Mouse (Mus musculus) limb, embryonic 14.5 days (tissue): ENCODE data around the gene Ybx2. TPM values are rescaled to one million over a fixed set of nuclear protein-coding genes. Genes with fewer than 3 reads are reported as not detected.
A peak's percentile ranks its signal among the peaks of the same experiment; 100 is the strongest.

Experiments
- ATAC-seq: fragments of 200-750 bp; cut with Nextera tagmentation; 2 replicates; pipeline ENCODE4 v1.8.0; 2017; ENCODE audit warnings: low read depth, moderate number of reproducible peaks, moderate TSS enrichment; ENCODE audit not compliant: low FRiP score
- DNase-seq: peaks from one replicate; pipeline ENCODE4 v3.0.0-alpha.2; 2015; ENCODE audit warnings: low spot score
- H3K27ac ChIP-seq: fragments of 300-500 bp; sonication (generic); replicated peaks from 2 replicates; pipeline ENCODE4 v1.5.1; 2014; ENCODE audit warnings: low read depth, mild to moderate bottlenecking, low read length, moderate library complexity, mixed read lengths
- H3K27me3 ChIP-seq: fragments of 300-500 bp; sonication (generic); 2 replicates; pipeline ENCODE4 v1.6.1; 2014; ENCODE audit warnings: low read length, mixed read lengths; ENCODE audit not compliant: control insufficient read depth, insufficient read depth
- H3K36me3 ChIP-seq: fragments of 300-500 bp; sonication (generic); 2 replicates; pipeline ENCODE4 v1.6.1; 2014; ENCODE audit warnings: mild to moderate bottlenecking, low read length, moderate library complexity, mixed read lengths; ENCODE audit not compliant: control insufficient read depth, insufficient read depth
- H3K4me1 ChIP-seq: fragments of 300-500 bp; sonication (generic); 2 replicates; pipeline ENCODE4 v1.6.1; 2014; ENCODE audit warnings: antibody characterized with exemption, low read length, mixed read lengths; ENCODE audit not compliant: control insufficient read depth, insufficient read depth
- H3K4me2 ChIP-seq: fragments of 300-500 bp; sonication (generic); replicated peaks from 2 replicates; pipeline ENCODE4 v1.6.1; 2014; ENCODE audit warnings: low read depth, mild to moderate bottlenecking, low read length, moderate library complexity; ENCODE audit not compliant: severe bottlenecking
- H3K4me3 ChIP-seq: fragments of 300-500 bp; sonication (generic); replicated peaks from 2 replicates; pipeline ENCODE4 v1.5.1; 2014; ENCODE audit warnings: low read length
- H3K9ac ChIP-seq: fragments of 300-500 bp; sonication (generic); 2 replicates; pipeline ENCODE4 v1.6.1; 2014; ENCODE audit warnings: mild to moderate bottlenecking, low read depth, low read length, moderate library complexity; ENCODE audit not compliant: severe bottlenecking
- H3K9me3 ChIP-seq: fragments of 300-500 bp; sonication (generic); 2 replicates; pipeline ENCODE4 v1.6.1; 2016; ENCODE audit warnings: low read length; ENCODE audit not compliant: control insufficient read depth
- POLR2A ChIP-seq: fragments of 200-500 bp; IDR thresholded peaks from 2 replicates; pipeline ENCODE4 v1.8.0; 2012; ENCODE audit warnings: inconsistent platforms, mild to moderate bottlenecking, moderate library complexity, borderline replicate concordance; ENCODE audit not compliant: insufficient read depth, insufficient read length; ENCODE audit errors: extremely low read depth
- WGBS: fragments of 180-500 bp; shearing (Covaris S2); extraction: QIAGEN DNeasy Blood & Tissue Kit; methylation state at CpG from one replicate; pipeline ENCODE4 v1.1.7; 2014; 5-methylcytosine and 5-hydroxymethylcytosine counted together
- microRNA-seq: library from miRNA; unstranded; fragments of <30 nt; microRNA quantifications from one replicate; pipeline ENCODE4, GENCODE M21; 2016
- polyA plus RNA-seq, 2 experiments: library from polyadenylated mRNA; depleted of rRNA in 1 of 2; stranded (reverse) in 1 of 2; unstranded in 1 of 2; fragments of >200 nt; fragmentation: Nextera tagmentation in 1 of 2; extraction: Ambion mirVana in 1 of 2; gene quantifications; 2 replicates each; pipeline versions ENCODE4 v1.2.1 to v1.2.3; 2012 to 2014

Ybx2 gene
- polyA plus RNA-seq, 2 experiments = 7.2 to 70.1 TPM

DNA sequence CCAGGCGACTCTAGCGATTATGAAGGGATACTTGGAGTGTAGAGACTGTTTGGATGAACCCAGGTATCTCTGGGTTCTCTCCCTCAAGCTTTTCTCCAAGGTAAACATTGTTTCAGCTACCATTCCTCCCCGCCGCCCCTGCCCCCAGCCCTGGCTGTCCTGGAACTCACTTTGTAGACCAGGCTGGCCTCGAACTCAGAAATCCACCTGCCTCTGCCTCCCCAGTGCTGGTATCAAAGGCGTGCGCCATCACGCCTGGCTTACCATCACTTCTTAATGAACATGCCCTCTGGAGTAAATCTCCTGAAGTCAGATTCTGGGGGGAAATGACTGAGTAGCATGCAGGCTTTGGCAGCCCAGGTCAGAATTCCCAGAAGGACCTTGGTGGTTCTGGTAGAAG, 46.6 kb downstream of the Ybx2 start, which contains the start of gene Elp5:
Gene Elp5 (minus strand): TSS at position 293 of the 400 bp plus-strand sequence.
- Histone ChIP-seq H3K4me3 (peak within 1 kb of the TSS; percentile 99), H3K9ac (peak within 1 kb of the TSS; percentile 96), H3K4me1 (peaks cover 19% of the 10 kb centered on the region), H3K9me3 (no peaks in the 10 kb centered on the region), H3K4me2 (peak within 1 kb of the TSS; percentile 88), H3K27me3 (no peaks in the 10 kb centered on the region), H3K36me3 (peaks cover 40% of the 10 kb centered on the region), H3K27ac (peak within 1 kb of the TSS; percentile 97)
- DNase-seq (no peak), ATAC-seq (no peak)
- 66% methylated on average over 8 of the region's 8 CpGs for WGBS
- no peak for TF ChIP-seq POLR2A

DNA sequence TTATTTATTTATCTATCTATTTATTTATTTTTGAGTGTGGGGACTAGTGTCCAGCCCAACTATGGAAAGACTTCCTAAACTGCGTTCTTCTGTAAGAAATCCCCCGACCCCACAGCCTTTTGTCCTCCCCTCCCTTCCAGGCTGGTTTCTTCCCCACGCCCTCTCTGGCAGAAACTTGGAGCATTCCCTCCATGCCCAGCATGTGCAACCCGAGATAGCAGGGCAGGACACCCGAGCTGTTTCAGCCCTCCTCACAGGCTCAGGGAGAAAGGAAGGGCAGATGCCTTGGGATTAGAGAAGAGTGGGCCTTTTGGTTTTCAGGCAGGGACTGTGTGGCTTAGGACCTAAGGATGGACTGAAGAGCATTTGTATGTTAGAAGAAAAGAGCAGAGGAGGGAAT, 47.3 kb downstream of the Ybx2 start:
- no peak for DNase-seq
- Histone ChIP-seq H3K36me3 (peaks cover 41% of the 10 kb centered on the region), H3K27me3 (no peaks in the 10 kb centered on the region), H3K4me1 (peaks cover 19% of the 10 kb centered on the region), H3K9me3 (no peaks in the 10 kb centered on the region), H3K27ac (no peak overlapping the region), H3K4me2 (peak overlapping the region; percentile 88), H3K4me3 (peak overlapping the region; percentile 99), H3K9ac (peak overlapping the region; percentile 96)
- WGBS = 32% methylated on average over 5 of the region's 5 CpGs
- no peak for TF ChIP-seq POLR2A
- no peak for ATAC-seq

DNA sequence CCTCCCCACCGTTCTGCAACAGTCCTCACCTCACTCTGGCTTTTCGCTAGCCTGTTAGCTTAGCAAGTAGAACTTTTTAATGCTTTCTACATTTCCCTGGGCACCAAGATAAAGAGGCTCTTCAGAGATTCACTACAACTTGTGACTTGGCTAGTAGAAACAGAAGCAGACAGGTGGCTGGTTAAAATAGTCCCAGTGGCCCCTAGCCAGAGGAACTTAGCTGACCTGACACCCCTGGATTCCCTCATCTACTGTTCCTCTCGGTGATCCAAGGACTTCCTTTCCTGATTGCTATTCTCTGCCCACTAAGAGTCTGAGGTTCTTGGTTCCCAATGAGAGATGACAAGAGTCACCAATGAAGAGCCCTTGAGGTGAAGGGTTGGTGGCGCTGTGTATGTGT, 47.8 kb downstream of the Ybx2 start:
- Histone ChIP-seq H3K4me2 (peak overlapping the region; percentile 88; the same call in 1 of the 2 replicates), H3K27ac (no peak overlapping the region), H3K27me3 (no peaks in the 10 kb centered on the region), H3K4me1 (peaks cover 19% of the 10 kb centered on the region), H3K9ac (peak overlapping the region; percentile 96; the same call in 1 of the 2 replicates), H3K36me3 (peaks cover 42% of the 10 kb centered on the region), H3K9me3 (no peaks in the 10 kb centered on the region), H3K4me3 (no peak overlapping the region)
- DNase-seq (no peak), ATAC-seq (no peak)
- TF ChIP-seq POLR2A = no peak
- WGBS = 84% methylated on average over 4 of the region's 4 CpGs

DNA sequence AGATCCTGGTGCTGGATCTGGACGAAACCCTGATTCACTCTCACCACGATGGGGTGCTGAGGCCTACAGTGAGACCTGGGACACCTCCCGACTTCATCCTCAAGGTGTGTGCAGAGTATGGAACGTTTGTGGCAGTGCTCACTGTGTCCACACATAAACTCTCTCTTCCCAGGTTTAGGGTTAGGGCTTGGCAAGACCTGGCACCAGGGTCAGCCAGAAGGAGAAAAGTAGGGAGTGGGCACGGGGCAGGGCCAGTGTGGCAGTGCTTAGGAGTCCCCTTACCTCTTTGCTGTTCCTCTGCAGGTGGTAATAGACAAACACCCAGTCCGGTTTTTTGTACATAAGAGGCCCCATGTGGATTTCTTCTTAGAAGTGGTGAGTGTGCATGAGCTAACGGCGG, 48.8 kb downstream of the Ybx2 start:
- H3K27ac ChIP-seq = no peak overlapping the region
- DNase-seq = no peak
- peaks cover 53% of the 10 kb centered on the region for H3K36me3 ChIP-seq
- H3K4me1 ChIP-seq = peaks cover 17% of the 10 kb centered on the region
- WGBS = 87% methylated on average over 8 of the region's 8 CpGs
- H3K9me3 ChIP-seq = no peaks in the 10 kb centered on the region
- TF ChIP-seq POLR2A = no peak
- no peak for ATAC-seq
- H3K27me3 ChIP-seq = no peaks in the 10 kb centered on the region
- H3K9ac ChIP-seq = no peak overlapping the region
- H3K4me2 ChIP-seq = no peak overlapping the region
- H3K4me3 ChIP-seq = no peak overlapping the region

DNA sequence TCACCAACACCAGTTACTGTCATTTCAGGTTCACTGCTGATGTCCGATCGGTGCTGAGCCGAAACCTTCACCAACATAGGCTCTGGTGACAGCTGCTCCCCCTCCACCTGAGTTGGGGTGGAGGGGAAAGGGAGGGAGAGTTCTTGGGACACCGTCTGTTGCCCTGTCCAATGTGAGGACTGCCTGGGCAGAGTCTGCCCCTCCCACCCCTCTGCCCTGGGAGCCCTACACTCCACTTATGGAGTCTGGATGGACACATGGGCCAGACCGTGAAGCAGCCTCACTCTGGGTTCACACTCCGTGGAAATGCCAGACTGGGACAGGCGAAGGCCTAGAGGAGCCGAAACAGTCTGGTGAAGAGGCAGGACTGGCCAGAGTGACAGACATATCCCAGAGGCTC, 54.4 kb downstream of the Ybx2 start:
- Histone ChIP-seq H3K4me1 (peaks cover 9% of the 10 kb centered on the region; the same call in 1 of the 2 replicates), H3K4me3 (no peak overlapping the region), H3K36me3 (peaks cover 68% of the 10 kb centered on the region), H3K27ac (peak overlapping the region; percentile 83; the same call in 1 of the 2 replicates), H3K9ac (no peak overlapping the region), H3K27me3 (no peaks in the 10 kb centered on the region), H3K9me3 (no peaks in the 10 kb centered on the region), H3K4me2 (no peak overlapping the region)
- ATAC-seq (no peak), DNase-seq (no peak)
- TF ChIP-seq POLR2A = no peak
- 92% methylated on average over 8 of the region's 8 CpGs for WGBS

Small RNA genes within 50 kb of the gene (microRNA-seq; reads per million reads assigned to microRNA genes)
- not detected for gene Gm44349

Other genes with a start within 250 kb of the Ybx2 start
Only the 30 nearest of the 35 such genes appear.
- 0.14 and 0.23 TPM in 2 replicates for gene Slc35g3, start 173.8 kb upstream of the Ybx2 start, polyA plus RNA-seq (2012; rRNA removed)
- 0.21 TPM in 1 of 2 replicates, not detected in the other for gene Slc35g3, start 173.8 kb upstream of the Ybx2 start, polyA plus RNA-seq (2014; fragmentation: Nextera tagmentation; extraction: Ambion mirVana)
- gene Zbtb4, start 169.9 kb upstream of the Ybx2 start, polyA plus RNA-seq (2012; rRNA removed) = 12.8 and 14.3 TPM in 2 replicates
- 4.1 and 5.0 TPM in 2 replicates for gene Zbtb4, start 169.9 kb upstream of the Ybx2 start, polyA plus RNA-seq (2014; fragmentation: Nextera tagmentation; extraction: Ambion mirVana)
- 69.4 and 81.0 TPM in 2 replicates for gene Chrnb1, start 139.9 kb upstream of the Ybx2 start, polyA plus RNA-seq (2012; rRNA removed)
- 14.1 and 19.0 TPM in 2 replicates for gene Chrnb1, start 139.9 kb upstream of the Ybx2 start, polyA plus RNA-seq (2014; fragmentation: Nextera tagmentation; extraction: Ambion mirVana)
- gene Fgf11, start 133.9 kb upstream of the Ybx2 start, polyA plus RNA-seq (2012; rRNA removed) = 17.2 and 17.5 TPM in 2 replicates
- gene Fgf11, start 133.9 kb upstream of the Ybx2 start, polyA plus RNA-seq (2014; fragmentation: Nextera tagmentation; extraction: Ambion mirVana) = 2.2 and 3.4 TPM in 2 replicates
- 1.8 TPM in 2 replicates for gene Tmem102, start 130.2 kb upstream of the Ybx2 start, polyA plus RNA-seq (2012; rRNA removed)
- gene Tmem102, start 130.2 kb upstream of the Ybx2 start, polyA plus RNA-seq (2014; fragmentation: Nextera tagmentation; extraction: Ambion mirVana) = 5.4 and 5.9 TPM in 2 replicates
- gene Gm39566, start 120.5 kb upstream of the Ybx2 start, polyA plus RNA-seq (2012; rRNA removed) = not detected in 2 replicates
- gene Gm39566, start 120.5 kb upstream of the Ybx2 start, polyA plus RNA-seq (2014; fragmentation: Nextera tagmentation; extraction: Ambion mirVana) = not detected in 2 replicates
- not detected in 2 replicates for gene Spem2, start 117.3 kb upstream of the Ybx2 start, polyA plus RNA-seq (2012; rRNA removed)
- gene Spem2, start 117.3 kb upstream of the Ybx2 start, polyA plus RNA-seq (2014; fragmentation: Nextera tagmentation; extraction: Ambion mirVana) = not detected in 2 replicates
- gene Spem1, start 113.6 kb upstream of the Ybx2 start, polyA plus RNA-seq (2012; rRNA removed) = 0.65 and 0.79 TPM in 2 replicates
- 0.18 TPM in 1 of 2 replicates, not detected in the other for gene Spem1, start 113.6 kb upstream of the Ybx2 start, polyA plus RNA-seq (2014; fragmentation: Nextera tagmentation; extraction: Ambion mirVana)
- gene Nlgn2, start 98.0 kb upstream of the Ybx2 start, polyA plus RNA-seq (2012; rRNA removed) = 96.0 and 123 TPM in 2 replicates
- 11.1 and 13.4 TPM in 2 replicates for gene Nlgn2, start 98.0 kb upstream of the Ybx2 start, polyA plus RNA-seq (2014; fragmentation: Nextera tagmentation; extraction: Ambion mirVana)
- gene Tmem256, start 97.3 kb upstream of the Ybx2 start, polyA plus RNA-seq (2012; rRNA removed) = 240 and 292 TPM in 2 replicates
- gene Tmem256, start 97.3 kb upstream of the Ybx2 start, polyA plus RNA-seq (2014; fragmentation: Nextera tagmentation; extraction: Ambion mirVana) = 368 and 382 TPM in 2 replicates
- 190 and 214 TPM in 2 replicates for gene Plscr3, start 89.4 kb upstream of the Ybx2 start, polyA plus RNA-seq (2012; rRNA removed)
- 137 and 140 TPM in 2 replicates for gene Plscr3, start 89.4 kb upstream of the Ybx2 start, polyA plus RNA-seq (2014; fragmentation: Nextera tagmentation; extraction: Ambion mirVana)
- 2.8 TPM in 2 replicates for gene Tnk1, start 77.1 kb upstream of the Ybx2 start, polyA plus RNA-seq (2012; rRNA removed)
- gene Tnk1, start 77.1 kb upstream of the Ybx2 start, polyA plus RNA-seq (2014; fragmentation: Nextera tagmentation; extraction: Ambion mirVana) = 3.2 and 3.3 TPM in 2 replicates
- gene Tmem95, start 57.8 kb upstream of the Ybx2 start, polyA plus RNA-seq (2012; rRNA removed) = not detected in 2 replicates
- gene Tmem95, start 57.8 kb upstream of the Ybx2 start, polyA plus RNA-seq (2014; fragmentation: Nextera tagmentation; extraction: Ambion mirVana) = not detected in 2 replicates
- gene Kctd11, start 54.4 kb upstream of the Ybx2 start, polyA plus RNA-seq (2012; rRNA removed) = 5.1 and 5.3 TPM in 2 replicates
- gene Kctd11, start 54.4 kb upstream of the Ybx2 start, polyA plus RNA-seq (2014; fragmentation: Nextera tagmentation; extraction: Ambion mirVana) = 6.0 and 6.5 TPM in 2 replicates
- 2.1 and 2.2 TPM in 2 replicates for gene Acap1, start 40.3 kb upstream of the Ybx2 start, polyA plus RNA-seq (2012; rRNA removed)
- gene Acap1, start 40.3 kb upstream of the Ybx2 start, polyA plus RNA-seq (2014; fragmentation: Nextera tagmentation; extraction: Ambion mirVana) = 2.1 TPM in 2 replicates
- 8.6 and 8.9 TPM in 2 replicates for gene 2810408A11Rik, start 34.8 kb upstream of the Ybx2 start, polyA plus RNA-seq (2012; rRNA removed)
- gene 2810408A11Rik, start 34.8 kb upstream of the Ybx2 start, polyA plus RNA-seq (2014; fragmentation: Nextera tagmentation; extraction: Ambion mirVana) = 8.9 and 12.3 TPM in 2 replicates
- gene Neurl4, start 34.7 kb upstream of the Ybx2 start, polyA plus RNA-seq (2012; rRNA removed) = 74.3 and 74.6 TPM in 2 replicates
- 11.4 and 15.0 TPM in 2 replicates for gene Neurl4, start 34.7 kb upstream of the Ybx2 start, polyA plus RNA-seq (2014; fragmentation: Nextera tagmentation; extraction: Ambion mirVana)
- gene Gps2, start 21.9 kb upstream of the Ybx2 start, polyA plus RNA-seq (2012; rRNA removed) = 94.0 and 110 TPM in 2 replicates
- gene Gps2, start 21.9 kb upstream of the Ybx2 start, polyA plus RNA-seq (2014; fragmentation: Nextera tagmentation; extraction: Ambion mirVana) = 67.3 and 74.4 TPM in 2 replicates
- gene Eif5a, start 13.8 kb upstream of the Ybx2 start, polyA plus RNA-seq (2012; rRNA removed) = 1,009 and 1,079 TPM in 2 replicates
- gene Eif5a, start 13.8 kb upstream of the Ybx2 start, polyA plus RNA-seq (2014; fragmentation: Nextera tagmentation; extraction: Ambion mirVana) = 1,556 and 1,603 TPM in 2 replicates
- 31.0 and 40.4 TPM in 2 replicates for gene Slc2a4, start 12.4 kb downstream of the Ybx2 start, polyA plus RNA-seq (2012; rRNA removed)
- 19.3 and 20.9 TPM in 2 replicates for gene Slc2a4, start 12.4 kb downstream of the Ybx2 start, polyA plus RNA-seq (2014; fragmentation: Nextera tagmentation; extraction: Ambion mirVana)
- gene Cldn7, start 29.0 kb downstream of the Ybx2 start, polyA plus RNA-seq (2012; rRNA removed) = 6.3 and 8.7 TPM in 2 replicates
- gene Cldn7, start 29.0 kb downstream of the Ybx2 start, polyA plus RNA-seq (2014; fragmentation: Nextera tagmentation; extraction: Ambion mirVana) = 6.1 and 7.6 TPM in 2 replicates
- gene Ctdnep1, start 45.4 kb downstream of the Ybx2 start, polyA plus RNA-seq (2012; rRNA removed) = 117 and 125 TPM in 2 replicates
- 38.3 and 40.1 TPM in 2 replicates for gene Ctdnep1, start 45.4 kb downstream of the Ybx2 start, polyA plus RNA-seq (2014; fragmentation: Nextera tagmentation; extraction: Ambion mirVana)
- 101 and 111 TPM in 2 replicates for gene Elp5, start 46.7 kb downstream of the Ybx2 start, polyA plus RNA-seq (2012; rRNA removed)
- gene Elp5, start 46.7 kb downstream of the Ybx2 start, polyA plus RNA-seq (2014; fragmentation: Nextera tagmentation; extraction: Ambion mirVana) = 118 and 122 TPM in 2 replicates
- 431 and 477 TPM in 2 replicates for gene Gabarap, start 55.3 kb downstream of the Ybx2 start, polyA plus RNA-seq (2012; rRNA removed)
- 574 and 593 TPM in 2 replicates for gene Gabarap, start 55.3 kb downstream of the Ybx2 start, polyA plus RNA-seq (2014; fragmentation: Nextera tagmentation; extraction: Ambion mirVana)
- gene Phf23, start 60.0 kb downstream of the Ybx2 start, polyA plus RNA-seq (2012; rRNA removed) = 66.7 and 69.2 TPM in 2 replicates
- gene Phf23, start 60.0 kb downstream of the Ybx2 start, polyA plus RNA-seq (2014; fragmentation: Nextera tagmentation; extraction: Ambion mirVana) = 51.7 and 60.5 TPM in 2 replicates
- 65.4 and 81.0 TPM in 2 replicates for gene Dvl2, start 64.8 kb downstream of the Ybx2 start, polyA plus RNA-seq (2012; rRNA removed)
- gene Dvl2, start 64.8 kb downstream of the Ybx2 start, polyA plus RNA-seq (2014; fragmentation: Nextera tagmentation; extraction: Ambion mirVana) = 40.3 and 47.0 TPM in 2 replicates
- gene Acadvl, start 79.6 kb downstream of the Ybx2 start, polyA plus RNA-seq (2012; rRNA removed) = 52.9 and 55.4 TPM in 2 replicates
- gene Acadvl, start 79.6 kb downstream of the Ybx2 start, polyA plus RNA-seq (2014; fragmentation: Nextera tagmentation; extraction: Ambion mirVana) = 71.8 and 77.0 TPM in 2 replicates
- 89.6 and 99.8 TPM in 2 replicates for gene Dlg4, start 81.1 kb downstream of the Ybx2 start, polyA plus RNA-seq (2012; rRNA removed)
- 9.7 and 10.0 TPM in 2 replicates for gene Dlg4, start 81.1 kb downstream of the Ybx2 start, polyA plus RNA-seq (2014; fragmentation: Nextera tagmentation; extraction: Ambion mirVana)
- gene Asgr1, start 118.3 kb downstream of the Ybx2 start, polyA plus RNA-seq (2012; rRNA removed) = 1.6 and 2.3 TPM in 2 replicates
- gene Asgr1, start 118.3 kb downstream of the Ybx2 start, polyA plus RNA-seq (2014; fragmentation: Nextera tagmentation; extraction: Ambion mirVana) = 0.99 and 1.2 TPM in 2 replicates
- 0.24 and 0.53 TPM in 2 replicates for gene Asgr2, start 156.8 kb downstream of the Ybx2 start, polyA plus RNA-seq (2012; rRNA removed)
- gene Asgr2, start 156.8 kb downstream of the Ybx2 start, polyA plus RNA-seq (2014; fragmentation: Nextera tagmentation; extraction: Ambion mirVana) = 0.21 TPM in 1 of 2 replicates, not detected in the other